Mouse (Mus musculus) hindlimb bud, embryonic 11.5 days (tissue): ENCODE data around the gene Sgpp1.
"Not testable (repeated sequence)": the region's sequence is repeated elsewhere in the genome, so short reads cannot be mapped to it uniquely, and the experiment has no call there.

Experiments
- DNase-seq: peaks from one replicate; pipeline ENCODE4 v3.0.0-alpha.2; 2012; ENCODE audit warnings: low read depth, low spot score; ENCODE audit errors: extremely low spot score

Gene Sgpp1

DNA sequence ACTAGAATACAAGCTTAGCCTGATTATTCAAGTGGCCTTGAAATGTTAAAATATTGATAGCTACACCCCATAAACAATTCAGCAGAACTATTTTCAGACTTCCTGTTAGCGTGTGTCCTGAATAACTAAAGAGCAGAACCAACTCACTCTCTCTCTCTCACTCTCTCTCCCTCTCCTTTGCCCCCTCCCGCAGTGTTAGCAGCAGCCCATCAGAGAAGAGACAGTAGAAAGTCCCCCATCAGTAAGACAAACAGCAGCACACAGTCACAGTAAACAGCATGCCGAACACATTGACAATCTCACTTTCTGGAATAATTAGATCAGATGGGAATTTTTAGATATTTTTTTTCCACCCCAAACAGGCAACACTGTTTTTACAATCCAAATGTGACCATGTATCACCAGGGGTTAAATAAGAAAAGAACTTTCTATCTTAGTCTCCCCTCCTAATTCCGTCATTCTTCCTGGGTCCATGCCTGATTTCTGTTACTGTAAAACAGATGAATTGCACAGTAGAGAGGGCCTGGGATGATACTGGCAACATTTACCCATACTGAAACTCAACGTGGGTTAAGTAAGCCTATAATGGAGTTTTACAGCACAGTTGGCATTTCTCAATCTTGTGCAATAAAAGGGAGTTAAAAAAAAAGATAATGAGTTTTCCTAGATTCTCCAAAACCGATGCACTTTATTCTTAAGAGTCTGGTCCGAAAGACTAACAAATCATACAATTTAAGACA lies 2.0 kb downstream of the Sgpp1 start:
- no peak for DNase-seq

DNA sequence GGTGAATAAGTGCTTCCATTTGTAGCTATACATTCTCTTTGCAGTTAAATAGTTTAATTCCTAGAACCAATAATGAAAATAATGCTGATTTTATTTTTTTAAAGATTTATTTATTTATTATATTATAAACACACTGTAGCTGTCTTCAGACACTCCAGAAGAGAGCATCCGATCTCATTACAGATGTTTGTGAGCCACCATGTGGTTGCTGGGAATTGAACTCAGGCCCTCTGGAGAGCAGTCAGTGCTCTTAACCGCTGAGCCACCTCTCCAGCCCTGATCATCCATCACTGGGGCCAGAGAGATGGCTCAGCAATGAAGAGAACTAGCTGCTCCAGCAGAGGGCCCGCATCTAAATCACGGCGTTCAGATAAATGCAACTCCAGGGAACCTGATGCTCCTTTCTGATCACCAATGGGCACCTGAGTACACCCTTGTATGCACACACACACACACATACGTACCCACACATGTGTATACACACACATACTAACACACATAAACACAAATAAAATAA lies 3.5 kb downstream of the Sgpp1 start:
- DNase-seq: no peak

- DNase-seq: no peak
These were observed 4.0 kb downstream of the Sgpp1 start for GRCm38 (mm10) chr12:75731508-75731907.

DNA sequence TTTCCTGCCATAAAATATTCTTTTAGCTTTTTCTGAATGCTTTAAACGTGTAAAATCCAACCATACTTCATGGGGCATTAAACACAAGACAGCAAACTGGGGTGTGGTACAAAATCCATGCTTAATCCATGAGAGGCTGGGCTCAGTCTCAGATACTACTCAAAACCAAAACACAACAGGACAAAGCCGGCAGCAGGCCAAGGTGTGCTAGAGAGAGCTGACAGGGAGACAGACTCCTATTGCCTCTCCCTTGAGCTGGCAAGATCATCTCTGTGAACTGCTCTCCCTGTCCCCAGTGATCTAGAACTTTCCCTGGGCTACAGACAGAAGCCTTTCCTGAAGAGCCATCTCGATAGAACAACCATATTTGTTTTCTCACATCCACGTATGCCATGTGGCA lies 5.1 kb downstream of the Sgpp1 start:
- no peak for DNase-seq

GRCm38 (mm10) chr12:75729876-75730275 lies 5.7 kb downstream of the Sgpp1 start:
- no peak for DNase-seq

DNA sequence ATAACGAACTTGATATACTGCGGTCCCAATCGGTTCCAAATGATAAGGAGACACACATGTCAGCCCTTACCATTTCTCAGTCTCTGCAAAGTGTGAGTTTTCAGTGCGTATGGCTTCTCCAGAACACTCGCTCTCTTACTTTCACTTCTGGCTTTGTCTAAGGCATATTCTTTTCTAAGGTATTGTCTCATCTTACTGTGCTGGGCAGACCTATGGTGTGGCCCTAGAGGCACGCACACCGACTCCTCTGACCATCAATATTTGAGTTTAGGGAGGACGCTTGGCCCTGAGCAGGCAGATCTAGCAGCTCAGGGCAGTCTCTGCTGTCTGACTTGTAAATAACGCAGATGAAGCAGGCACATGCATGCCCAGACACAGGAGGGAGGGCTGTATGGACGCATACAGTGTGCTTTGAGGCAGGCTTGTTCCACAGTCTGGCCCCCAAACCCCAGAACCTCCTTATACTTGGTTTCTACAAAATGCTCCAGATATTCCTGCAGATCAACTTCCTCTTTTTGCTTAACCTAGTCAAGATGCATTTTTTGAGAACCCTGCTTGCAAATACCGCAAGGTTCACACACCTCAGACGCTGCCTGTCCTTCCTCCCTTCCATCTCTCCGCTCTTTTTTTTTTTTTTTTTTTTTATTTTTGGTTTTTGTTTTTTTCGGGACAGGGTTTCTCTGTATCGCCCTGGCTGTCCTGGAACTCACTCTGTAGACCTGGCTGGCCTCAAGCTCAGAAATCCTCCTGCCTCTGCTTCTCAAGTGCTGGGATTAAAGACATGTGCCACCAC lies 8.0 kb downstream of the Sgpp1 start:
- DNase-seq: no peak

DNA sequence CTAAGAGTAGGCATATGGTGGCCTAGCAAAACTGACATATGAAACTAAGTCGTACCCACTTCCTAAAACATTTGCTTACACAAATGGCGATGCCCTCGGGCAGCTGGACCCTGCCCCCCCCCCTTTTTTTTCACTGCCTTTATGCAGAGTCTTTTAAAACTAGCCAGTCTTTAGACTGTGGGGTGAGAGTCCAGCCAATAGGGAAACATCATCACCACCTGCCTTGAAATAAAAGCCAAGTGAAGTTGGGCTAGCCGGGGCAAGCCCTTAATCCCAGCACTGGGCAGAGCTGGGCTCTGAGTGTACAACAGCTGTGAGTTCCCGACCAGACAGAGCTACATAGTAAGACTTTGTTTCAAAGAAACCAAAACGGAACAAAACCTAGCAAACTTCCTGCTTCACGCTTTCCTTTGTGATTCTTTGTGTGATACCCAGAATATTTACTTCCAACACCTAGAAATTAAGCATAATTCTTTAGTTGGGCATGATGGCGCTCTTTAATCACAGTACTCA lies 9.1 kb downstream of the Sgpp1 start:
- no peak for DNase-seq

GRCm38 (mm10) chr12:75724621-75725324 lies 10.8 kb downstream of the Sgpp1 start:
- no peak for DNase-seq

GRCm38 (mm10) chr12:75723839-75724463 lies 11.6 kb downstream of the Sgpp1 start:
- no peak for DNase-seq

DNA sequence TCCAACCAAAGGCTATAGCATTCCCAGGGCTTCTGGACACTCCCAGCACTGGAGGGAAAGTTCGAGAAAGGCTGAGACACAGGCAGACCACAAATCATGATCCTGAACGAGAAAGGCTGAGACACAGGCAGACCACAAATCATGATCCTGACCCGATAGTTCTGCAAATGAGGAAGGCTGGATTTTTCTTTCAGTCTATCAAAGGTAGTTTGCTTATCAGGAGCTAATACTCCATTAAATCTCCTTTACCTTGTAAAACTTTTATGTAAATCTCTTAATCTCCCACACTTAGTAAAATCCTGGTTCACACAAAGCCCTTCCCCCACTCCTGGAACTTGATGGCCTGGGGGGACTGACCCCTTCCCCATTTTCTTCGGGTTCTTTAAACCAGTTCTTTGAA lies 13.6 kb downstream of the Sgpp1 start:
- DNase-seq: no peak

DNA sequence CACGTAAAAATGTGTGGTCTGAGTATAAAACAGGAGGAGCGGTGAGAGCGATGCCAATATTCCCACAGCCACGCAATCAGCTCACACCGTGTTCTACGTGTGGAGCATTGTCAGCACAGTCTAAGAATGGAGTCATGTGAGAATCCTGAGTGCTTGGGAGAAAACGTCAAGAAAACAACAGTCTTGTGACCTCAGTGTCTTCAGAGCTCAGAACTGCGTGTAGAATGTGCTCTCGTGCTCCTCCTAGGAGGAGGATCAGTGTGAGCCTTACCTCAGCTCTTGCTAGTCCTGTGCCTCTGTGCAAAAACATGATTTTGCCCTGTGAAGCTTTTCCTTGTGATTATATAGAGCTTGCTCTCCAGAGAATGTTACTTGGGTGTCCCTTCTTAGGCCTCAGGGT lies 14.5 kb downstream of the Sgpp1 start:
- DNase-seq: no peak

- no peak for DNase-seq
These were observed 21.9 kb downstream of the Sgpp1 start for GRCm38 (mm10) chr12:75713596-75713995.

DNA sequence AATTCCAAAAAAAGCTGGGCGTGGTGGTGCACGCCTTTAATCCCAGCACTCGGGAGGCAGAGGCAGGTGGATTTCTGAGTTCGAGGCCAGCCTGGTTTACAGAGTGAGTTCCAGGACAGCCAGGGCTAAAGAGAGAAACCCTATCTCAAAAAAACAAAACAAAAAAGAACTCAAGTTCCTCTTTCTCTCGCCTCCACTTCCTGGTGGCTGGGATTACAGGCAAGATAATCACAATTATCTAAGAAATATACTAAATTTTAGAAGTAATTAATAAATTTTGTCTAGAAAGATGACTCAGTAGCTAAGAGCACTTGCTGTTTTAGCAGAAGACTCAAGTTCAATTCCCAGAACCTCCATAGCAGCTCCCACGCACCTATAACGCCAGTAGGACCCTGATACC lies 22.6 kb downstream of the Sgpp1 start:
- not testable (repeated sequence) for DNase-seq

DNA sequence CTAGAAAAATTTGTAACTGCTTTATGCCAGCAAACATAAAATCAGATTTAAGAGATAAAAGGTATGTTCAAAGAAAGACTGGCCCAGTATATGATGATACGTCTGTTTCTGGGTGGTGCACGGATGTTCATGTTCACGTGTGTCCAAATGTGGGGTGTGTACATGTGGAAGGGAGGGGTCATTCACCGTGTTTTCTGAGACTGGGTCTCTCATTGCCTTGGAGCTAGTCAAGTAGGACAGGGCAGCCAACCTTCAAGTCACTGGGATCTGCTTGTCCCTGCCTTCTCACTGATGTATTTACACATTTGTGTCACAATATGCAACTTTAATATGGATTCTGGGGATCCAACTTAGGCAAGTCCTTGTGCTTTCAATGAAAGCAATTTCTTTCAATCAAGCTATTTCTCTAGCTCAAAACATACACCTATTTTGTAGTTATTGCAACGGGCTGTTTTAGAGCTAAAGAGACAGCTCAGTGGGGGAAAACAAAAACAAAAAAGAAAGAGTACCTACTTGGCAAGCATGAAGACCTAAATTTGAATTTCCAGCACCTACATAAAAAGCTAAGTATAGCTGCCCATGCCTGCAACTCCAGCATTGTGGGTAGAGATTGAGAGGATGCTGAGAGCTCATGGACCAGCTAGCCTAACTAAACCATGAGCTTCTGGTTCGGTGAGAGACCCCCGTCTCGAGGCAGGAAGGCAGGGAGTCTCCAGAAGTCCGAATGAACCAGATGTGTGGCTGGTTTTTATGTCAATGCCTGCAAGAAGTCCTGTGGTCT lies 24.7 kb downstream of the Sgpp1 start:
- no peak for DNase-seq

DNA sequence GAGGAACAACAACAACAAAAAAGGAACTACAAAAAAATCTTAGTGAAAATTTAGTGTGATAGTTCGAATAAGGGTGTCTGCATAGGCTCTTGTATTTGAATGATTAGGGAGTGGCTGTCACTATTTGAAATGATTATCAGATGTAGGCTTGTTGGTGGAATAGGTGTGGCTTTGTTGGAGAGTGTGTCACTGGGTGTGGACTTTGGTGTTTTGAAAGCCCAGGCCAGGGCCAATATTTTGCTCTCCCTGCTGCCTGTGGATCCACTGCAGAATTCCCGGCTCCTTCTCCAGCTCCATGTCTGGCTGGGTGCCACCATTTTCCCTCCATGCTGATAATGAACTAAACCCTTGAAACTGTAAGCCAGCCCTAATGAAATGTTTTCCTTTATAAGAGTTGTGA lies 26.0 kb downstream of the Sgpp1 start:
- no peak for DNase-seq

DNA sequence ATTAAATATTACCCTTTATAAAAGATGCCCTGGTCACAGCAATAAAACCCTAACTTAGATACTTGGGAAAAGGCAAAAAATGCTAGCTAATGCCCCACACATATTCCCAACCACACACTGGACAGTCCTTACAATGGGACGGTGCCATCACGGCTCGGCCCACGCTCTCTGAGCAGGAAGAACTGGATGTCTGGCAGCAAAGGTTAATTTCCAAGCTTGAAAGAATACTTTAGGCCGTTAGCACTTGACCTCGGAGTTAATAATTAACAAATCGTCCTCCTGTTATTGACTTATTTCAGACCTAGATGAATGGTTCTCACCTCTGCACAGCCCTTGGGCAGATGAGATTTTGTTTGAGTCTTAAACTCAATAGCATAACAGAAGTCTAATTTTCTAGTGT lies 28.9 kb downstream of the Sgpp1 start:
- DNase-seq: no peak

GRCm38 (mm10) chr12:75702739-75703122 lies 32.8 kb downstream of the Sgpp1 start:
- DNase-seq: no peak

DNA sequence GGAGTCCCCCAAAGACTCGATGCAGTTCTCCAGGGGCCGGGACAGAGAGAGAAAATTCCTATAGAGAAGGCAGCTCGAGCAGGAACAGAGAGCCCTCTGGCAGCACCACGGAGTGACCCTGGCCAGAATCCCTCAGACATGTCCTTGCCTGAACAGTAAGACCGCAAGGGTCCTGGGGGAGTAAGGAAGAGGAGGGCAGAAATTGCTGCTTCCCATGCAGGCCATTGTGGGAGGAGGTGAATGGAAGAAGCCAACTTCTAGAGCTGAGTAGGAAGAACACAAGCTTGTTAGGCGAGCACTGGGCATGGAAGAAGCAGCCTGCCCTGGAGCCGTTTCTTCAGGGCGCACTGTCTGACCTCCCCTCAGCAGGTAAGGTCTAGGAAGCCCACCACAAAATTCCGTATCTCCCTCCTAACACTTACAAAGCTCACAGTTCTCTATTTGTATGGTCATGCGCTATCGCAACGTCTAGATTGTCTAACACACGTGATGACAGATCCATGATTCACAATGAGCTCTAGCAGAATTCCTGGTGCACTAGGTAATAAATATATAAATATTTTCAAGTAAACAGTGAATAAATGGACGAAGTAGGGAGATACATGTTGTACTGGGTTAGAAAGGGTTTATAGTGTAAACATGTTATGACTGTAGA lies 33.3 kb downstream of the Sgpp1 start:
- DNase-seq: no peak

DNA sequence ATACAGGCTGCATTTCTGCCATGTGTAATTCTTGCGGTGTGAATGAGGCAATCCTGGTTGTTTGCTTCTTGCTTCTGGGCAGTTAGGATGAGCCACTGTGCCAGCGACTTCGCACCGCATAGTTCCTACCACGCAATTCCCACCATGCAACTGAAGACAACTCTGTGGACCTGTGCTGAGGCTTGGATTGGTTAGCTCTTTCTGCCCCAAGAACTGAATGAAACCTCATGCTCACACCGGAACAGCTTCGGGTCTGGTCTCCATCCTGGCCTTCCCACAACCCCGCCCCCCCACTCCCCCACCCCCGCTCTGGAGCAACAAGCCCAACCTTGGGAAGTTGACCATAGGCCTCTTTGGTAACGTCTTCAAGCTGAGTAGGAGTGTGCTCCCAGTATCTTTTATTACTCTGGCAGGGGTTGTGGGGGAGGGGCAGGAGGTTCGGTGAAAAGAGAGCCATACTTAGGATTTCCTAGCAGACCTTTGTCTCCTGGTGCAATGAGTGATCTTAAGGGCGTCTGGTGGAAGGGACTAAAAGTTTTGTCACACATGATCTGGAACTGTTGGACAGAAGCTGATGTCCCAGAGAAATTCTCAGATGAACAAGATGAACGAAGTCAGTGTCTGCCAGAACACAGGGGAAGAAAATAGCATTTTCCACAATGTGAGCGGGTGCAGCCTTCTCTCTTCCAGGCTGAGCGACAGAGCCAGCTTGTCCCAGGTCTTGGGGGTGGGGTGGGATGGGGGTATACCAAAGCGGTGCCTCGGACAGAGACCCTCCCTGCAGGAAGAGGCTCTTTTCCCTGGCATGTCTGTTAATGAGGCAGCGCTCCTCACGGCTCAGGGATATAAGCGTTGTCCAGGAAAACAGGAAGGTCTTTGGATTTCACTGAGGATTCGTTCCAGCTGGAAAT lies 34.1 kb downstream of the Sgpp1 start:
- no peak for DNase-seq
